Mouse (Mus musculus): ENCODE data around the gene Jazf1. TPM values are rescaled to one million over a fixed set of nuclear protein-coding genes. Genes with fewer than 3 reads are reported as not detected.

Jazf1 gene
- polyA plus RNA-seq, 1 experiment from 2014 or later = 15.6 TPM

- Histone ChIP-seq H3K4me2 (ENCODE audit: low read length) (no peak overlapping the region), H3K9me3 (ENCODE audit: control insufficient read depth, low read length) (no peaks in the 10 kb centered on the region), H3K4me3 (ENCODE audit: control insufficient read depth in 1 of 2, insufficient read depth in 1 of 2, low read depth in 1 of 2, low read length in 2 of 2) (no peak overlapping the region), H3K4me1 (ENCODE audit: control insufficient read depth in 2 of 2, insufficient read depth in 2 of 2, low read length in 2 of 2) (peaks cover 9 to 22% of the 10 kb centered on the region in 2 experiments), H3K36me3 (ENCODE audit: control insufficient read depth, insufficient read depth, low read length) (no peaks in the 10 kb centered on the region), H3K9ac (ENCODE audit: low read length) (no peak overlapping the region), H3K27me3 (ENCODE audit: control insufficient read depth, insufficient read depth, low read length) (no peaks in the 10 kb centered on the region), H3K27ac (replicated peaks in 1 of 2; ENCODE audit: control insufficient read depth in 1 of 2, insufficient read depth in 1 of 2, low read depth in 2 of 2, low read length in 2 of 2) (no peak overlapping the region)
- no peak for ATAC-seq (ENCODE audit: insufficient number of reproducible peaks, insufficient read depth, low FRiP score, low read depth)
- 77% methylated on average over 6 of the region's 6 CpGs for WGBS
Measured at GRCm38 (mm10) chr6:53034362-53035011, 33.9 kb downstream of the Jazf1 start.

DNA sequence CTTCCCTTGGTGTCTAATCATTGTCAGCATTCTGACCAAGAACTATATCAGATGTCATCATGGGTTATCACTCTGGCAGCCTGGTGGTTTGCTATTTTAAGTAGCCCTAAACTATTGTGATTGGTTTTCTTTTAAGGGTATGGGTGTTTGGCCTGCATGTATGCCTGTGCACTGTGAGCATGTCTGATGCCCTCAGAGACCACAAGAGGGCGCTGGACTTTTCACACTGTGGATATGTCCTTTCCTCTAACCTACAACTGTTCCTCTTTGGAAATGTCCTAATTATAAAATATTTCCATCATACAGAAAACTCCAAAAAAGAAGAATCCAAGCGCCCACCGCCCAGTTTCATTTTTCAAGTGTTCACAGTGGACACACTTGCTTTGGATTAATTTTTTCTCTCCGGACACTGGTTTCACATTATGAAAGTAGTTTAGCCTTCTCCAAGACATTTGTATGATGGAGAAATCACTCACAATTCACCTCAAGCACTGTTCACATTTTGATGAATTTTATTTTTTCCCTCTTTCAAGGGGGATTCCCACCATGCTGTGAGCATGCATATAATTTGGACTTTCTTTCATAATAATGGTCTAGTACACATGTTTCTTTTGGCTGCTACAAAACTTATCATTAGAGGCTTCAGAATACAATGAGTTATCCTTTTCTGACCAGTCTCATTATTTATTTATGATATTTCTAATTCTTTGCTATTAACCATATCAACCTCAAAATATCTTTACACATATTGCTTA is 35.5 kb downstream of the Jazf1 start:
- Histone ChIP-seq H3K27me3 (ENCODE audit: control insufficient read depth, insufficient read depth, low read length) (no peaks in the 10 kb centered on the region), H3K27ac (replicated peaks in 1 of 2; ENCODE audit: control insufficient read depth in 1 of 2, insufficient read depth in 1 of 2, low read depth in 2 of 2, low read length in 2 of 2) (no peak overlapping the region), H3K4me3 (ENCODE audit: control insufficient read depth in 1 of 2, insufficient read depth in 1 of 2, low read depth in 1 of 2, low read length in 2 of 2) (no peak overlapping the region), H3K36me3 (ENCODE audit: control insufficient read depth, insufficient read depth, low read length) (no peaks in the 10 kb centered on the region), H3K9me3 (ENCODE audit: control insufficient read depth, low read length) (no peaks in the 10 kb centered on the region), H3K4me2 (ENCODE audit: low read length) (no peak overlapping the region), H3K4me1 (ENCODE audit: control insufficient read depth in 2 of 2, insufficient read depth in 2 of 2, low read length in 2 of 2) (peaks cover 7 to 22% of the 10 kb centered on the region in 2 experiments), H3K9ac (ENCODE audit: low read length) (no peak overlapping the region)
- 74% methylated on average over 4 of the region's 4 CpGs for WGBS
- no peak for ATAC-seq (ENCODE audit: insufficient number of reproducible peaks, insufficient read depth, low FRiP score, low read depth)

DNA sequence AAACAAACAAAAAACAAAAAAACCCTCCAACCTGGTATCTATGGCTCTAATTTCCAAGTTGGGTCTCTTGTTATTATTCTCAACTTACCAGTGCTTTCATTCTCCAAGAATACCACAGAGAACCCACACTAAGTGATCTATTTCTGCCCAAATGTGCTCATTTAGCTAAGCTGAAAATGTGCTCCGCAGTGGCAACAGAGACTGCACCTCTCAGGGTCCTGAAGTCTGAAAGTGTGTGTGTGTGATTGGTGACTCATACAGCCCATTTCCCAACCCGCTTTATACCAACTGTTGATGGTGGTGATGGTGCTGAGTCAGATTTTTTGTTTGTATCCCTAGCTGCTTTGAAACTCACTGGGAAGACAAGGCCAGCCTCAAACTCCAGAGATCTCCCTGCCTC is 46.4 kb downstream of the Jazf1 start:
- Histone ChIP-seq H3K4me3 (ENCODE audit: control insufficient read depth in 1 of 2, insufficient read depth in 1 of 2, low read depth in 1 of 2, low read length in 2 of 2) (no peak overlapping the region), H3K4me1 (ENCODE audit: control insufficient read depth in 2 of 2, insufficient read depth in 2 of 2, low read length in 2 of 2) (no peaks in the 10 kb centered on the region), H3K9ac (ENCODE audit: low read length) (no peak overlapping the region), H3K36me3 (ENCODE audit: control insufficient read depth, insufficient read depth, low read length) (no peaks in the 10 kb centered on the region), H3K27me3 (ENCODE audit: control insufficient read depth, insufficient read depth, low read length) (no peaks in the 10 kb centered on the region), H3K27ac (replicated peaks in 1 of 2; ENCODE audit: control insufficient read depth in 1 of 2, insufficient read depth in 1 of 2, low read depth in 2 of 2, low read length in 2 of 2) (no peak overlapping the region), H3K9me3 (ENCODE audit: control insufficient read depth, low read length) (no peaks in the 10 kb centered on the region), H3K4me2 (ENCODE audit: low read length) (no peak overlapping the region)
- no peak for ATAC-seq (ENCODE audit: insufficient number of reproducible peaks, insufficient read depth, low FRiP score, low read depth)
- WGBS = 87% methylated on average over 2 of the region's 2 CpGs

- Histone ChIP-seq H3K4me2 (ENCODE audit: low read length) (no peak overlapping the region), H3K4me3 (ENCODE audit: control insufficient read depth in 1 of 2, insufficient read depth in 1 of 2, low read depth in 1 of 2, low read length in 2 of 2) (no peak overlapping the region), H3K9me3 (ENCODE audit: control insufficient read depth, low read length) (no peaks in the 10 kb centered on the region), H3K27ac (replicated peaks in 1 of 2; ENCODE audit: control insufficient read depth in 1 of 2, insufficient read depth in 1 of 2, low read depth in 2 of 2, low read length in 2 of 2) (no peak overlapping the region), H3K27me3 (ENCODE audit: control insufficient read depth, insufficient read depth, low read length) (no peaks in the 10 kb centered on the region), H3K9ac (ENCODE audit: low read length) (no peak overlapping the region), H3K4me1 (ENCODE audit: control insufficient read depth in 2 of 2, insufficient read depth in 2 of 2, low read length in 2 of 2) (no peaks in the 10 kb centered on the region), H3K36me3 (ENCODE audit: control insufficient read depth, insufficient read depth, low read length) (no peaks in the 10 kb centered on the region)
- 46% methylated on average over 2 of the region's 2 CpGs for WGBS
- ATAC-seq (ENCODE audit: insufficient number of reproducible peaks, insufficient read depth, low FRiP score, low read depth) = no peak
Measured at GRCm38 (mm10) chr6:53021081-53021480, 47.4 kb downstream of the Jazf1 start.

DNA sequence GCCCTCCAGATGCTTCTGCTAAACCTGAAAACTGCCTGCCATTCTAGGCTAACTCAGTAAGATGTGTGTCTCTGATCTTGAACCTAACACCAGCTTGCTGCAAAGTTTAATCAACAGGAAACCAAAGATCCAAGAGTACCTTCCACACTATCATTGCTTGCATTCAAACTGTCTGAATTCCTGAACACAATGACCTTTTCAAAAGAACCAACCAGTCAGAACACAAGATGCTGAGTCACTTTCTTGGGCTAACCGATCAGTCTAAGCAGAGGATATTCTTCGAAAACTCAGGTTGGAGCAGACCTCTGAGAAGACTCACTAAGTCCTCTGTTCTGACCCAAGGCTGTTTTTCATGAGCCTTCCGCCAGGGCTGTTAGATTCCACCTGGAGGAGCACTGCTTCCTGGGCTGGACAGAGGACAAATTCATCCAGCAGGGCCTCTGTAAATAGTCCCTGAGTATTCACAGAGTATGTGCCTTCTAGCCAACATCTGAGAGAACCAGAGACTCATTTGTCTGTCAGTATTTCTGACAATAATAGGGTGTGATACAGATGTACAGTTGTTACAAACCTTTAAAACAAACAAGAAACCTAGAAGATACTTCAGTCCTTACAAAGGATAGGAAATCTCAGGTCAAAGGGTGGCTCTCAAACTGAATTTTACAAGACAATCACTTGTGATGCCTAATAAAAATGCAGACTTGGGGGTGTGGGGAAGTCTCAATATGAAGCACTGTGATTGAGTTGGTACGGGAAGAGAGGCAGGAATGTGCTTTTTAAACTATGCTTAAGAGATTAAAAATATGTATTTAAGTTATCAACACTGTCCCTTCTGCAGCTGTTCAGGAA is 50.9 kb downstream of the Jazf1 start:
- WGBS = 70% methylated on average over 4 of the region's 4 CpGs
- H3K9me3 ChIP-seq (ENCODE audit: control insufficient read depth, low read length) = no peaks in the 10 kb centered on the region
- H3K9ac ChIP-seq (ENCODE audit: low read length) = no peak overlapping the region
- no peaks in the 10 kb centered on the region for H3K27me3 ChIP-seq (ENCODE audit: control insufficient read depth, insufficient read depth, low read length)
- H3K4me2 ChIP-seq (ENCODE audit: low read length) = no peak overlapping the region
- H3K36me3 ChIP-seq (ENCODE audit: control insufficient read depth, insufficient read depth, low read length) = no peaks in the 10 kb centered on the region
- no peak overlapping the region for H3K4me3 ChIP-seq (ENCODE audit: control insufficient read depth in 1 of 2, insufficient read depth in 1 of 2, low read depth in 1 of 2, low read length in 2 of 2)
- H3K4me1 ChIP-seq (ENCODE audit: control insufficient read depth in 2 of 2, insufficient read depth in 2 of 2, low read length in 2 of 2) = no peaks in the 10 kb centered on the region
- H3K27ac ChIP-seq (replicated peaks in 1 of 2; ENCODE audit: control insufficient read depth in 1 of 2, insufficient read depth in 1 of 2, low read depth in 2 of 2, low read length in 2 of 2) = no peak overlapping the region
- no peak for ATAC-seq (ENCODE audit: insufficient number of reproducible peaks, insufficient read depth, low FRiP score, low read depth)

DNA sequence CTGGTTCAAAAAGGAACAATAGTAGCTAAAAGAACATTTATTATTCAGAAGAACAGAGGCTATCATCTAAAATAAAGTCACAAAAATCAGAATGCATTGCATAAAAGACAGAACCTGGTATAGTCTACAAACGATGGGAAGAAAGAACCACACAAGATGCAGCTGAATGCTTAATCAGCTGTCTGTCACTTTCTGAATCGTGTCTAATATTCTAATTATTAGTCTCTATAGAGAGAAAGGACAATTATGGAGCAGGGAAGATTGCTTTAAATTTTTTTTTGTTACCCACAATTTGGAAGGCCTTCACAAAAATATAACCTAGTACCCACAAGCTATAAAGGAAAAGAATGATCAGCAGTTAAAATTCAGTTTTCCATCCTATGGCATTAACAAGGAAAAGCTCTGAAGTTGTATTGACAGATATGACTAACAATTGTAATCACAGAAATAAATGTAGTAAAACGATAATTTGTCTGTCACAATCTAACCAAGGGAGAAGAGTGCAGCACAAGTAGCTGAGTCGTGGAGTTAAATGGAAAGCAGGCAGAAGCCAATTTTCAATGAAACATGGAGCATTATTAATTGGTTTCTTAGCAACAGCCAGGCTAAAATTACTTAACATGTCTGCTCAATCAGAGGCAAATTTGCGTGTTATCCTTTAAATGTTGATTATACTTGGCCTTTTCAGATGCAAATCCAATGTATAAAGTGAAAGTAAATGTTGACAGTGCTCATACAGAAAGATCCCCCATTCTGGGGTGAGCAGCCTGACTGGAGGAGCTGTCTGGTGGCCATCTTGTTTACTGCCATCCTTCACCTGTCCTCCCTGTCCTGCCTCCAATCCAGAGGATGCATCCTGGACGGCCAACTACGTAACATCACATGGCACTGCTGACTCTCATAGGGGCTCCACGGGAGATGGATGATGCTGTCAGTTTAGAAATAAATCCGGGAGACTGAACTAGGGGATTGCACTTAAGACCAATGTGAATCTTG is 53.7 kb downstream of the Jazf1 start:
- no peak overlapping the region for H3K9ac ChIP-seq (ENCODE audit: low read length)
- WGBS = 85% methylated on average over 9 of the region's 9 CpGs
- H3K9me3 ChIP-seq (ENCODE audit: control insufficient read depth, low read length) = no peaks in the 10 kb centered on the region
- ATAC-seq (ENCODE audit: insufficient number of reproducible peaks, insufficient read depth, low FRiP score, low read depth) = no peak
- no peaks in the 10 kb centered on the region for H3K27me3 ChIP-seq (ENCODE audit: control insufficient read depth, insufficient read depth, low read length)
- no peak overlapping the region for H3K4me2 ChIP-seq (ENCODE audit: low read length)
- no peaks in the 10 kb centered on the region for H3K36me3 ChIP-seq (ENCODE audit: control insufficient read depth, insufficient read depth, low read length)
- H3K27ac ChIP-seq (replicated peaks in 1 of 2; ENCODE audit: control insufficient read depth in 1 of 2, insufficient read depth in 1 of 2, low read depth in 2 of 2, low read length in 2 of 2) = no peak overlapping the region
- no peaks in the 10 kb centered on the region for H3K4me1 ChIP-seq (ENCODE audit: control insufficient read depth in 2 of 2, insufficient read depth in 2 of 2, low read length in 2 of 2)
- H3K4me3 ChIP-seq (ENCODE audit: control insufficient read depth in 1 of 2, insufficient read depth in 1 of 2, low read depth in 1 of 2, low read length in 2 of 2) = no peak overlapping the region

GRCm38 (mm10) chr6:53010286-53010685 is 58.1 kb downstream of the Jazf1 start:
- Histone ChIP-seq H3K27ac (replicated peaks in 1 of 2; ENCODE audit: control insufficient read depth in 1 of 2, insufficient read depth in 1 of 2, low read depth in 2 of 2, low read length in 2 of 2) (no peak overlapping the region), H3K4me2 (ENCODE audit: low read length) (no peak overlapping the region), H3K27me3 (ENCODE audit: control insufficient read depth, insufficient read depth, low read length) (no peaks in the 10 kb centered on the region), H3K9me3 (ENCODE audit: control insufficient read depth, low read length) (no peaks in the 10 kb centered on the region), H3K4me1 (ENCODE audit: control insufficient read depth in 2 of 2, insufficient read depth in 2 of 2, low read length in 2 of 2) (peaks cover 4 to 6% of the 10 kb centered on the region in 2 experiments; a peak in 3 of 4 replicates), H3K9ac (ENCODE audit: low read length) (no peak overlapping the region), H3K4me3 (ENCODE audit: control insufficient read depth in 1 of 2, insufficient read depth in 1 of 2, low read depth in 1 of 2, low read length in 2 of 2) (no peak overlapping the region), H3K36me3 (ENCODE audit: control insufficient read depth, insufficient read depth, low read length) (no peaks in the 10 kb centered on the region)
- ATAC-seq (ENCODE audit: insufficient number of reproducible peaks, insufficient read depth, low FRiP score, low read depth) = no peak
- 91% methylated on average over 2 of the region's 2 CpGs for WGBS
